Mouse (Mus musculus): Measurements from ENCODE around the gene Mocs3.

Mocs3 gene

GRCm38 (mm10) chr2:168242841-168243240 is 12.4 kb downstream of the Mocs3 start:
- DNase-seq (ENCODE audit: low spot score): no peak

GRCm38 (mm10) chr2:168243278-168243677 is 12.9 kb downstream of the Mocs3 start:
- DNase-seq (ENCODE audit: low spot score): no peak

GRCm38 (mm10) chr2:168245571-168245970 is 15.1 kb downstream of the Mocs3 start:
- DNase-seq (ENCODE audit: low spot score): no peak

DNA sequence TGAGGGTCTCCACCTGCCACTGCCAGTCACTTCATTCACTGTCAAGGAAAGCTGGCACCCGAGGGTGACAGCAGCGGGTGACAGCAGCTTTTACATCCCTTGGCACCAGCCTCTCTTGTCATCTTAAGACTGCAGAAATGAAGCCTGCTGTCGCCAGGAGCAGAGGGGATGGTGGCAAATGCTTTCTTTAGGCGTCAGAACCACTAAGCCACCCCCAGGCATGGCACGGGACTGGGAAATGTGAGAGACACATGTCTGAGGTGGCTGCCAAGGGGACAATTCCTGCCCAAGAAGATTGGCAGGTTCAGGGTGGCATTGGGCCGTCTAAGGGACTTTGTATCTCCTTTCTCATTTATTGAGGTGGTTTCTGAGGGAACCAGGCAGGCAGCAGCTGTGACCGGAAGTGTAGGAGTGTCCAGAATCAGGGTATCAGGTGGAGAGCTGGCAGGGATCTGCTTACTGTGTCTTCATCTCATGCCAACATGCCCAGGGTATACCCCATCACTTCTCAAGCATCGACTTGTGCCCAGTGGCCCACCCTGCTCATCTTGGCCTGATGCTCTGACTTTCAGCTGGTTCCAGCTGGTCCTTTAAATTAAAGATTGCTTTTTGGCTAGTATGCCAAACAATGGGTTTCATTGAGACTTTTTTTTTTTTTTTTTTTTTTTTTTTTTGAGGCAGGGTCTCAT is 17.9 kb downstream of the Mocs3 start:
- DNase-seq (ENCODE audit: low spot score): no peak

- no peak for DNase-seq (ENCODE audit: low spot score)
These were observed 18.4 kb downstream of the Mocs3 start for GRCm38 (mm10) chr2:168248856-168249245.

DNA sequence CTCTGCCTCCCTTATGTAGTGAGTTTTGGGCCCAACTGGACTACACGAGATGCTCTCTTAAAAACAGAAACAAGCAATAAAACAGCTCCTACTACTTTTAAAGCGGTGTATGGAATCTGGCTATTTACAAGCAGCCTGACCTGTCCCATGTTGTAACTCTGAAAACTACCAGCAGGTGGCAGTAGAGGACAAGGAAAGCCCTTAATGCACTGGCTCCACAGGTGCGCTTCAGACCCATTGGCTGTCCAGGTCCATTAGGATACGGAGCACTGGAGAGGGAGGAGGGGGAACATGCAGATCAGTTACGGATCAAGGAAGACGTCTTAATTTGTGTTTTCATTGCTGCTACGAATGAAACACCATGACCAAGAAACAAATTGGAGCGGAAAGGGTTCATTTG is 19.8 kb downstream of the Mocs3 start:
- DNase-seq (ENCODE audit: low spot score): peak; percentile 86

DNA sequence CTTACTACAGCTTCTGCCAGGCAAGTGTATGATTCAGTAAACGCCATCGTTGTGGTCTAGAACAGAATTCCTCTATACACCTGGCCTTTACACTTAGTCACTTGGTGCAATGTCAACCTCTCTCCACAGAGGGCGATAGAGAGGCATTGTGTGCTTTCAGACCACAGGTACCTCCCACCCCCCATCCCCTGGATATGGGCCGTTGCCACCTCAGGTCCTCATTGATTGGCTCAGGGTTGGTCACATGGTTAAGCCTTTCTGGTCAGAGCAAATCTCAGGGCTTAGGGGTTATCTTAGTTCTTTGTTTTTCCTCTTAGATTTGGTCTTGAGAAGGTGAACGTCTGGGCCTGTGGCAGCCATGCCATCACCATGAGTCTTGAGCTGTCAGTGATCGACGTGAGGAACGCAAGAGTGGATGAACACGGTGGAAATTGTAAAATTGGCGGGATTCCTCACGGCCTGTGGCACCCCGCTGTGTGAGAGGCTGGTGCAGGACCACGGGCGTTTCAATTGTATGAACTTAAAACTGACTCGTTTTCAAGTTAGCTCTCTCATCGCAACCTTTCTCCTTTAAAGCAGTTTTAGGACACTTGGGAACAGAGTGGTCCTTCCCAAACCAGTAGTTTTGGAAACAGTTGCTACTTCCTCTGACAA is 22.3 kb downstream of the Mocs3 start:
- no peak for DNase-seq (ENCODE audit: low spot score)

DNA sequence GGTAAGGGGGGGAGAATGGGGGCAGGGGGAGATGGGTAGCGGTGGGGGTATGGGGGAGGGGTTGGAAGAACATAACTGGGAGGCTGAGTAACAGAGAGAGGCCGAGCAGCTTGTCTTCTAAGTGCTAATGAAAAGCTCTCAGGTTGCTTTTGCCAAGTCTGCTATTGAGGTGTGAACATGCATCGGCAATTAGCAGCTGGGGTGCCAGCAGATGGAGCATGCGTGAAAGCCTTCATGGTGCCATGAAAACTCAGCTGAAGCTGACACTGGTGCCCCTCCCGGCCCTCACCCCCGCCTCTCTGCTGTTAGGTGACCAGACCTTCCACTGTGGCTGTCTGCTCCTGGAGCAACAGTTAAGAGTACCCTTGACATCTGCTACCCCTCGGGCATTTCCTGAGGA is 23.4 kb downstream of the Mocs3 start:
- DNase-seq (ENCODE audit: low spot score): no peak

DNA sequence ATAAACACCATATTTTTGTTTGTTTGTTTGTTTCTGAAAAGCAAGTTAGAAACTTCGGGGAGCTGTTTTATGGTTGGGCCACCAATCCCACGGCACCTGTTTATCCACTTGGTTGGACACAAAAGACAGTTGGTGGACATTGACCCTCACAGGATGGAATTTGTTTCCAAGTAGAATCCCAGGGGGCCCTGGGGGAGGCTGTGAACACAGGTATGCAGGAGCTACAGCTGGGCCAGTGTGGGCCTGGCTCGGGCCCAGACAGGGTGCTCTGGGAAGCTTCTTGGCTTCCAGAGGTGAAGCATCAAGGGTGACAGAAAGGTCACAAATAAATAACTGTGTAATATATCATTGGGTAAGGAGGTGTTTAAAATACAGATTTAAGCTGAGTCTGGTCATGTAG is 26.1 kb downstream of the Mocs3 start:
- DNase-seq (ENCODE audit: low spot score): no peak

DNA sequence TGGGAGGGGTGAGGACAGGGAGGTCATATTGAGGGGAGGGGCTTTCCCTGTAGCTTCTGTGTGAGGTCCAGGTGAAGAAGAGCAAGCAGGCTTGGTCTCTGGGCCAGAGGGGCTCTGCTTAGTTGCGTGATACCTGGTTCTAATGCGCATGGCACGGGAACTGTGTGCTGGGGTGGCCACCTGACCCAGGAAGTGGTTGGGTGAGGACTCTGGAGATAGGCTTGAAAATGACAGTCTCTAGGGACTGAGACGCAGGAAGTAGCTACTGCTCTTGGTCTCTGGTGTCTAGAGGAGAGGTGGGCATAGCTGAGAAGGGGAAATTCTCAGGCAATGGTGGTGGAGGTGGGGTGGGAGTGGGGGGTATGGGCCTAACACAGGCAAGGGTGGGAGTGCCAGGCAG is 26.8 kb downstream of the Mocs3 start:
- DNase-seq (ENCODE audit: low spot score): no peak

DNA sequence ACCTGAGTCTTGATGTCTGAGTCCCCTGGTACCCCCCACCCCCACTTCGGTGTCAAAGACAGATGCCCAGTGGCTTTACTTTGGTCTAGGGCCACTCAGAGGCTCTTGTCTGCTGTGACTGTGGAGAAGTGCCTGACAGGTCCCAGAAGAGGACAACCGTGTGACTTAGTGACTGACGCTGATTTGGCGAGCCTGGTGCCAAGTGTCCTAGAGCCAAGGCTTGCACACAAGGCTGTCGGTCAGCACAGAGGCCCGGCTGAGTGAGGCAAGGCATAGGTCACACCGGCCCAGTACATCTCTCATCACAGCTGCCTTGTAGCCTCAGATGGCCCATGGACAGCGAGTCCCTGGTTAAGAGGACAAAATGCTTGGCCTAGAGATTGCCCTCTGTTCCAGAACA is 28.6 kb downstream of the Mocs3 start:
- DNase-seq (ENCODE audit: low spot score): no peak

DNA sequence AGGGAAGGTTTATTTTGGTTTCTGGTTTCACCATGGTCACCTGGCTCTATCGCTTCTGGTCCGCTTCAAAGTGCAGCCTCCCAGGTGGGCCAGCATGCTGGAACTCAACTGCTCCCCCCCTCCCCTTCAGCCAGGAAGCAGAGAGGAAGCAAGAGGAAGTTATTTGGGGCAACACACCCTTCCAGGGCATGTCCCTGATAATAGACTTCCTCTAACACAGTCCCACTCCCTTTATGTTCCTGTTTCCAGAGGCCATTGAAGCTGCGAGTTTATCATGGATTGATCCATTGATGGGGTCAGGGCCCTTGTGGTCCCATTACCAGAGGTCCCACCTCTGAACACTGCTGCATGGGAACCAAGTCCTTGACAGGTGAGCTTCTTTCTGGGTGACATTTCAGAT is 29.7 kb downstream of the Mocs3 start:
- no peak for DNase-seq (ENCODE audit: low spot score)

DNA sequence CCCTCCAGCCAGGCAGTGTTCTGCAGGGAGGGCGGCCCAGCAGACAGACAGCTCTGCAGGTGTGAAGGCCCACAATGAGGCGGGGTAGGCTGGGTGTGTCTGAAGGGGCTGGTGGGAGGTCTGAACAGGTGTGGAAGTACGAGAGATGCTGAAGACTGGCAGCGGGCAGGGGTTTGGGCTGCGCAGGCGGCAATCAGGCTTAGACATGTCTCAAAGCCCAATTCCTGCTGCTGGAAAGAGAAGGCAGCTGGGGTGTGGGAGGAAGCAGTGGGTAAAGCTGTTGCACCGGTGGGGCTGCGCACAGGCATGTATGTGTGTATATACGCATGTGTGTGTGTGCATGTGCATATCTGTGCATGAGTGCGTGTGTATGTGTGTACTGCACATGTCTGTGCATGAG is 30.5 kb downstream of the Mocs3 start:
- DNase-seq (ENCODE audit: low spot score): no peak

DNA sequence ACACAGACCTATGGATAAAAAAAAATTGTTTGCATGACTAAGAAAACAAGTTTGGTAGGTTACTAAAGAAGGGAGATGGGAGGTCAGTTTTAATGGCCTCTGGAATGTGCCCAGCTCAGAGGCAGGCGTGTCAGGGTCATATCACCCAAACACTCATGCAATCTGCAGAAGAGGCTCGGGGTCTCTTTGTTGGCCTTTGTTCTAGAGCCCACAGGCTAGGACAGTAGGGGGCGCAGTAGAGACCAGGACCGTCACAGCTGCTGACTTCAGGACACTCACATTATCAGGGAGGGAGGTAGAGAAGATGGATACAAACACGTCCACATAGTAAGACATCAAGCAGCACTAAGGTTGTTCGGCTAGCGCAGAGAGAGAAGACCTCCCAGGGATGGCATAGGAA is 37.6 kb downstream of the Mocs3 start:
- DNase-seq (ENCODE audit: low spot score): no peak

DNA sequence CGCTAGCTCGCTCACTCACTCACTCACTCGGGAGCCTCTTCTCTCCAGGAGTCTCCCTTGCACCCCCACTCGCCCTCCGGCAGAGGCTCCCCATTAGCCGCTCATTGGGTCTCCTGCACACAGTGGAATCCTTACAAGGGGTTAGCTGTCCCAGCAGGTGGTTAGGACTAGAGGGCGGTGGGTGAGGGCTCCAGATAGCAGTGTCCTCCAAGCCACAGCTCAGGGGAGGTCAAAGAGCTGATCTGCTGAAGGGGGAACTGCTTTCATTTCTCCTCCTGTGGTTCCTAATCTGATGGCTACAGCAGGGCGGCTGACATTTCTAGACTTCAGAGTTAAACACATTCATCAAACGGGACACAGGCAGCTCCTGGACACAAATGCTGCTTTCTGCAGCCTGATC is 43.0 kb downstream of the Mocs3 start:
- DNase-seq (ENCODE audit: low spot score): no peak

DNA sequence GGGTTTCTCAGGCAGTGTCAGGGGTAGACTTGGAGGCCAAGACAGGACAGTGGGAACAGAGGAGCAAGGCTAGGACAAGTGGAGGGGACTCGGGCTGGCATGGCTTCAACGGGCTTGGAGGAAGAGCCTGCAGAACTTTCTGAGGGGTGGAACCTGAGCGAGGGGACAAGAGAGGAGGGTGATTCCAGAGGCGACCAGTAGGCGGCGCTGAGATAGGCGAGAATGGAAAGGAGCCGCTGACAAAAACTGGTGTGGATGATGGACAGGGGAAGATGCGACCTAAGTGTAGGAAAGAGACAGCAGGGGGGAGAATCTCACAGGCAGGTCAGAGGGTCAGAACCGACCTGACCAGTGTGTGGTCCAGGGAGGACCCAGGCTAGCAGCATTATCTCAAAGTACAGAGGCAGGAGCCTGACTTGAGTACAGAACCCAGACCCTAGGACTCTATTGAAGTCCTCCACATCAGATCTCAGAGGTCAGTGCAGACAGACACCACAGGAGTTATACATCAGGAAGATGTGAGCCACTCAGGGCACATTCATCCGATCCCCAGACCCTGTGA is 44.0 kb downstream of the Mocs3 start:
- DNase-seq (ENCODE audit: low spot score): peak; percentile 63

DNA sequence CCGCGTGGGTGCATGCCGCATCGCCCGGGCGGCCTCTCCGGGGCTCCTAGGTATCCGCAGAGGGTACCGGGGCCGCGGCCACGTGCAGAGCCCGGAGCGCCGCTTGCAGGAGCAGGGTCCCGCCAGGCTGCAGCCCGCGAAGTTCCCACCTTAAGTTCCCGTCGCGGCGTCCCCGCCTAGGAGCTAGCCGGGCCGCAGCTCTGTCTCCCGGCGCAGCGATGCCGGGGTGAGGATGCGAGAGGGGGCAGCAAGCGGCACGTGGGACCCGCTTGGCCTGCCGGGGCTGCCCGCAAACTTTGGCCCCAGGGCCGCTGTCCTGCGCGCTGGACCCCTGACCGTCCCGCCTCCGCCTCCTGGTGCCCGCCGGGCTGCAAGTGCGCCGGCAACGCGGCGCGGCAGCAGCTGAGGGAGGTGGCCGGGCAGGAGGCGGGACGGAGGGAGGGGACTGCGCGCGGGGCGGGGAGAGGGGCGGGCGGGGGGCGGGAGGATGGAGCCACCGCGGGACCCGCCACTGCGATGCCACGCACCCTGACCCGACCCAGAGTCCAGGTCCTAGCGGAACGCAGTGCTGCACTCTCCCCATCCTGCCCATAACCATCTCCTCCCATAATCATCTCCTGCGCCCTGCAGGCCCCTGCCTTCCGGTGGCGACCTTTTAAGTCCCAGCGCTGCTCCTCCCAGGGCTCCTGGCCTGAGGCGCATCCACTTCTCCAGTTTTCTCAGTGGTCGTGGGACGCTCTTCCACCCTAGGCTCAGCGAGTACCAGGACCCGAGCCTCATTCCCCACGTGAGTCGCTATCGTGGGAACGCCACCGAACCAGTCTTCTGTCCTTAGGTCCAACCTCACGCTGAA is 50.5 kb downstream of the Mocs3 start:
- DNase-seq (ENCODE audit: low spot score): no peak

DNA sequence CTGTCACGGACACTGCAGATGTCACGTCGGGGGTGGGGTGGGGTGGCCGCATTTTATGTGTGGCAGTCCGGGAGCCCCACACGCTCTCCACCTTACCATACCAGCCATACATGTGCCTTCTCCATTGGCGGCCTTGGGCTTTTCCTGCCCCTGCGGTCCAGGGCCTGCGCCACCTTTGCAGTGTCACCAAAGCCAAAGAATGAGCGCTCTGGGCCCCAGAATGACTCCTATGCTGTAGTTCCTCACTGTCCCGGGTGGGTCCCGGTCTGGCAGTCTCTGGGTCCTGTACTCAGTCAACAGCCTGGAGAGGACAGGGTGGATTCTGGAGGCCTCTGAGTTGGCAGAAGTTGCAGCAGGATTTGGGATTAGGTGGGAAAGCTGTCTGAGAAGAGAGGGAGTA is 51.2 kb downstream of the Mocs3 start, which contains the start of gene Kcng1:
Kcng1 (minus strand) TSS at position 155 of the 400 bp plus-strand sequence.
- no peak for DNase-seq (ENCODE audit: low spot score)
